Mouse (Mus musculus) adrenal gland, adult 2 months (tissue): Measurements from ENCODE around the gene Sugp2. TPM values are rescaled to one million over a fixed set of nuclear protein-coding genes. Genes with fewer than 3 reads are reported as not detected.
A peak's percentile ranks its signal among the peaks of the same experiment; 100 is the strongest.
"Not testable (repeated sequence)": the region's sequence is repeated elsewhere in the genome, so short reads cannot be mapped to it uniquely, and the experiment has no call there.

Experiments
- DNase-seq: peaks from one replicate; pipeline ENCODE4 v3.0.0; 2021
- long read RNA-seq: library from polyadenylated mRNA; stranded (forward); transcript quantifications from one replicate; pipeline ENCODE4 v2.0.0, GENCODE M21; 2021
- polyA plus RNA-seq: library from polyadenylated mRNA; depleted of rRNA; stranded (reverse); fragments of >200 nt; gene quantifications from 2 replicates; pipeline ENCODE4 v1.2.3, GENCODE M21; 2012; rRNA removed
- total RNA-seq, 2 experiments: library from RNA; stranded (reverse); gene quantifications; 2 replicates each; pipeline ENCODE4 v1.2.3; 2021

Gene Sugp2
- 10 to 100 TPM; 31.8 to 31.9 TPM for total RNA-seq
- polyA plus RNA-seq: 34.8 and 36.2 TPM in 2 replicates
- long read RNA-seq, full-length matches to known transcripts: 6 of 17 reads
- long read RNA-seq, partial matches to known transcripts: 5 of 17 reads
- long read RNA-seq, other reads (novel, unspliced or antisense): 6 of 17 reads

DNA sequence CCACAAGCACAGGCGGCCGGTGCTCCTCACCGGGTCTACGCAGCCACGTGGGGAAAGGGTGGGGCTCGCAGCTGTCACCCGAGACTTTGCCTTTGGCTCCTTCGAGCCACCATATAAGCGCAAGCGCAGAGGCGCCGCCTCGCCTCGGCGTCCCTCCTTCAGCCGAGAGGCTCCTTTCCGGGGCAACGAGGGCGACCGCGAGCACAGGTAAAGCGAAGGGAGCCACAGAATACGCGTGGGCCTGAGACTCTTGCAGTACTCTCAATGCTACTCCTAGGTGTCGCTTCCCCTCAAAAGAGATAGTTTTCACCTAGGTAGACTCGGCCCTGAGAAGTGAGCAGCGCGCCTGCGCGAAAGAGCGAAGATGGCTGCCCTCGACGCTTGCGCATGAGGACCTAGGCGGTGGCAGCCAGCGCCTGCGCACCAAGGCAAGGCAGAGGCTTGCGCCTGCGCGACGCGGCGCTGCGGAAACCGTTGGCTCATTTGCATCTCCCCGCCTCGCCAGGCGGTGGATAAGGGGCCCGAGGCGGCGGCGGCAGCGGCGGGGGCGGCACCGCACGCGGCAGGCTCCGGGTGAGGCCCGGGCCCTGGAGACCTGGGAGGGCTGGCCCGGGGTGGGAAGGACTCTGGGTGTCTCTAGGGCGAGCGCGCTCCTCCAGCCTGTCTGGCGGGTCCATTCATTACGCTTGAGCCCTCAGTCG, at the start of gene Sugp2, which contains the start of gene Armc6:
Gene Sugp2, plus strand, starts transcription at position 147 of the 701 bp plus-strand sequence.
Gene Armc6, minus strand, starts transcription at position 387 of the 701 bp plus-strand sequence.
- peak; percentile 97 for DNase-seq

DNA sequence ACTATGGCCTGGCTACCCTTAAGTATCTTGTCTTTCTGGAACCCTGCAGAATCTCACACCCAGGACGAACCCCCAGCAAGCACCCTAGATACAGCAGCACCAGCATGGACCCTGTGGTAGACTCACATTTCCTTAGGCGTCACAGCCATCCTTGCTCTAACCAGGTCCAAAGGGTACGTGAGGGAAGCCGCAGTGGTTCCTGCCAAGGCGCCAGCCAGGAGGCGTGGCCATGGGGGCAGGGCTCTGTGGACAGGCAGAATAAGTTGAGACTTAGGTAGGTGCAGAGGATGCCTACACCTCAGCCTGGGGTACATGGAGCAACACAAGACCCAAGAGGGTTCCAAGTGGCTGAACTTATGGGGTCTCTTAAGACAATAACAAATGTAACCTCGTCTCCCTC, 45.3 kb upstream of the Sugp2 start:
- no peak for DNase-seq

- no peak for DNase-seq
Observed at GRCm38 (mm10) chr8:70193238-70193637, 40.8 kb upstream of the Sugp2 start.

GRCm38 (mm10) chr8:70194191-70194590, 39.8 kb upstream of the Sugp2 start:
- DNase-seq: peak; percentile 63

- DNase-seq: no peak
Observed at GRCm38 (mm10) chr8:70195762-70196161, 38.3 kb upstream of the Sugp2 start.

DNA sequence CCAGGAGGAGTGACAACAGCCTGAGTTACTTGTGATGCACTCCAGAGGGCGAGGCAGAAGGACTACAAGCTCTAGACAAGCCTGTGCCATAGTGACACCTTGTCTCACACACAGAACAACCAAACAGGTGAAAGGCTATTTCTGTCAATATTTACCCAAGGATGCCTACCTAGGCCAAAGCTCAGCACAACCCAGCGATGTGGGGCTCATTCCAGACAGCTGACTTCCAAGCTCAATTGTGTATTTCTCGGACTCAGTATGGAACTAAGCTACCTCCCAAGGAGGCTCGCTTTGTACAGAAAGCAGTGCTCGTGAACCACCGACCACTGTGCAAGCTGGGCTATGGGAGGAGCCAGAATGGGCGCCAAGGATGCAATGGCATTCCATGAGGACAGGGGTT, 36.4 kb upstream of the Sugp2 start:
- DNase-seq: no peak

- DNase-seq: no peak
Observed at GRCm38 (mm10) chr8:70200098-70200681, 33.8 kb upstream of the Sugp2 start.

GRCm38 (mm10) chr8:70201417-70201816, 32.6 kb upstream of the Sugp2 start:
- no peak for DNase-seq

GRCm38 (mm10) chr8:70203072-70203471, 31.0 kb upstream of the Sugp2 start:
- no peak for DNase-seq

GRCm38 (mm10) chr8:70204757-70205156, 29.3 kb upstream of the Sugp2 start:
- no peak for DNase-seq

DNA sequence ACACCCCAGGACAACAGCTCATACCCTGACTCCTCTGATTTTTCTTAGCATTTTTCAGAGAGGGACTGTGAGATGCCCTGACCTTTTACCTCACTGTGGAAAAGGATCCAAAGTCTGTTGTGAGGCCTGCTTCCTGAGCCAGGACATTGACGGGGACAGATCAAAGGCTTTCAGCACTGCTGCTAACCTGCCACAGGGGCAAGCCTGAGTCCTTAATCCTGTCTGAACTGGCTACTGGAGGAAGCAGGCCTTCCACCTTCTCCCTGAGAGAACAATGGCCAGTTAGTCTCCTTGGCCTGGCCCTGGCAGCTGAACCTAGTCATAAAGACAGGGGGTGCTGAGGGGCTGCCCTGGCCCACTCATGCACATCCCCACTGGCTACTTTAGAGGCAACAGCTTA, 25.9 kb upstream of the Sugp2 start:
- DNase-seq: no peak

DNA sequence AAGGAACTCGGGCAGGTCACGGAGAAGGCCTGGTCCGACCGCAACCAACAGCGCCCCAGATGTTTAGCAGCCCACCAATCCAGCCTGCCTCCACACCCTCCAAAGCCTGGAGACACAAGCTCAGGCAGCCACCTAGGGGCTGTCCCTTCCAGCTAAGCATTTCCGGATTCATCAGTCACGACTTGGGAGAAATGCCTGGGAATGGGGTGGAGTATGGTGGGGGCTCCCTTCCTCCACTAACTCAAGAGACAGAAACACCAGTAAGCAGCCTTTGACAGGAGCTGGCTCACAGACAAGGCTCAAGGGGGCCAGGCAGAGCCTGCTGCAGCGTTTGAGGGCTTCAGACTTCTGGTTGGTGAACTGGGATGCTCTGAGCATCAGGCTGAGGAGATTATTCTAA, 23.5 kb upstream of the Sugp2 start:
- DNase-seq: no peak

GRCm38 (mm10) chr8:70211275-70211674, 22.8 kb upstream of the Sugp2 start:
- no peak for DNase-seq

- no peak for DNase-seq
Observed at GRCm38 (mm10) chr8:70211726-70212111, 22.3 kb upstream of the Sugp2 start.

DNA sequence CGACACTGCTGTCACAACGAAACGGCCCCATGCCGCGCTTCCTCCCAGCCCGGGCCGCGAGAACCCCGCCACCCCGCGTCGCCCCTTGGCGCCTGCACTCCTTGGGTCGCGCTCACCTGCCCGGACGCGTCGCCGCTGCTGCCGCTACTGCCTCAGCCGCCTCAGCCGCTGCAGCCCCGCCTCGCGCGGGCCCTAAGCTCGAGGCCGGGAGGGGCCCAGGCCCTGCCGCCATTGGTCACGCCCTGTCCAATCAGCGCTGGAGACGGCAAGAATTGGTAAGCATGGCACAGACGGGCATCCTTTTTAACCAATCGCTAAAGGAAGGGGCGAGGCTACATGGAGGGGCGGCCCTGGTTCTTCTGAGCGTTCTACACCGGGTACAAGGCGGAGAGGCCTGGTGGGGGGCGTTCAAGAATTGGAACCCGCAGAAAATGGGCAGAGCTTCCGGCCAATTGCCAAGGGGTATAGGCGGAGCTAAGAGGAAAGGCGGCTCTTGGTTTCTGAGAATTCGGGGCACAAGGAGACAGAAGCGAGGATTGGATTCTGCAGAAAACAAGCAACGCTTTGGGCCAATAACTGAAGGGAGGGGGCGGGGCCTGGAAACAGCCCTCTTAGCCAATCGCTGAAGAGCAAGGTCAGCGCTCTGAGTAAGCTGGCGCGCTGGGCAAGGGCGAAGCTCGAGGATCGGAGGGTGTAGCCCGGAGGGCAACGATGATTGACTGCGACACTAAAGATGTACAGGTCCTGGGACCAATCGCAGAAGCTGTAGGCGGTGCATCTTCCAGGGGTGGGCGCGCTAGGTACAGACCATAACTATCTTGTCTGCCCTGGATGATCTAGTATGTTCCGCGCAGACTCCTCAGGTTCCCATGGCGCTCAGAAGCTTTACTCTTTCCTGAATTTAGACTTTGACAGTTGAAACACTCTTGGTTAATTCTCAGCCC, 21.6 kb upstream of the Sugp2 start, which contains the start of gene Slc25a42:
Gene Slc25a42, minus strand, starts transcription at position 194 of the 944 bp plus-strand sequence.
- DNase-seq: peak; percentile 99

DNA sequence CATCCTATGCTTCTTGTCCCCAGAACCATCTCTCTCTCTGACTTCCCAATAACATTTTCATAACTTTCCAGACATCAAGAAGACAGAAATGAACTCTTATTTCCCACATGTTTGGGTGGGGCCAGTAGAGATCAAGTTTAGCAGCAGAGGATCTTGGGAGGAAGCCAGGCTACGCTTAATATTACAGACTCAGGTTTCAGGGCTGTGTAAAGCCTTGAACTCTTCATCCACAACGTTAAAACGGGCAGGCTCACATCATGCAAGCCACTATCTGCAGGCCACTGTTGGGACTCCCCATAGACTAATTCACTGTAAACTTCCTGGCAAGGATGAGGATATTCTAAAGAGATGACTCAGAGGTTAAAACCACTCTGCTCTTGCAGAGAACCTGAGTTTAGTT, 19.6 kb upstream of the Sugp2 start:
- no peak for DNase-seq

DNA sequence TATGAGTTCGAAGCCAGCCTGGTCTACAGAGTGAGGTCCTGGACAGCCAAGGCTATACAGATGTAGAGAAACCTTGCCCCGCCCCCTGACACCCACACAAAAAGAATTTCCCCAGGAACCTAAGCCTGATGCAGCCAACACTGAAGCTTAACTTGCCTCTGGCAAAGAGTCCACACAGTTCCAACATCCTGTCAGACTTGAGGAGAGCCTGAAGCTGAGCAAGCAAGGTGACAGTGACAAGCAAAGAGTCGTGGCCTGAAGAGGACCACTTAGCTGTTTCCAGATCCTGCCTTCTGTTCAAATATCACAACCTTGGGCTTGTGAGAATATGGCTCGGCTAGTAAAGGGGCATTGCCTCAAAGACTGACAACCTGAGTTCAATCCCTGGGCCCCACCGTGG, 18.9 kb upstream of the Sugp2 start:
- DNase-seq: no peak

DNA sequence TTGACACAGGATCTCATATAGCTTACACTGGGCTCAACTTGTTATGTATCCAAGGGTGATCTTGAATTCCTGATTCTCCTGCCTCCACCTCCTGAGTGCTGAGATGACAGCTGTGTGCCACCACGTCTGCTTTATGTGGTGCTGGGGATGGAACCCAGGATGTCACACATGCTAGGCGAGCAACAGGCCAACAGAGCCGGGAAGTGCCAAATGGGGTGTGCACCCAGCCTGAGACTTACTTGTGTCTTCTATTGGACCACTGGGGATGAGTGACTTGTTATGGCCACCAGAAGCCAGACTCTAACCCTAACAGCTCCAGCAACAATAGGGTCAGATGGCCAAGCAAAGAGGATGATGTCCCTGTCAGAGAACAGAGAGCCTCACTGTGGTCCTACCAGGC, 17.9 kb upstream of the Sugp2 start:
- DNase-seq: not testable (repeated sequence)

DNA sequence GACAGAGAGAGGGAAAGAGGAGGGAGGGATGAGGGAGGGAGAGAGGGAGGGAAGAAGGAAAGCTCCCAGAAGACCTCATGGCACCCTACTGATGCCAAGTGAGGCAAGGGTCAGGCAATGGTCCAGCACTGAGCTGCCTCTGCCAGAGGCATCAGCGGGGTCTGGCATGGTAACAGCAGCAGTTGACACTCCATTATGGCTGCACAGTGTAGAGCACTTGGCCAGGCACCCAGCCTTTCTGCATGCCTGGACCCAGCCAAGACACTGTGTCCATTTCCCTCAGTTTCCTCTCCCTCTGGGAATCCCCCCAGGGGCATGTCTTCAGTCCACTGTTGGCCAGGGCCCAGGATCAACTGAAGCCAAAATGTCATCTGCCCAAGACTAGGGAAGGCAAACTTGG, 17.5 kb upstream of the Sugp2 start:
- DNase-seq: peak; percentile 76

- no peak for DNase-seq
Observed at GRCm38 (mm10) chr8:70217441-70217840, 16.6 kb upstream of the Sugp2 start.

- DNase-seq: peak; percentile 39
Observed at GRCm38 (mm10) chr8:70219107-70219684, 14.8 kb upstream of the Sugp2 start.
